Mouse (Mus musculus) MEL (cell line): ENCODE measurements around the gene Nek3. TPM values are rescaled to one million over a fixed set of nuclear protein-coding genes. Genes with fewer than 3 reads are reported as not detected.

Source experiments
- DNase-seq: peaks from one replicate; pipeline ENCODE4 v3.0.0; 2011; ENCODE audit warnings: low read depth, low spot score
- H3K27ac ChIP-seq: 2 replicates; pipeline ENCODE4 v1.5.1; 2012; ENCODE audit warnings: low read depth, mild to moderate bottlenecking, control low read depth, low read length, moderate library complexity; ENCODE audit not compliant: control insufficient read depth
- H3K27me3 ChIP-seq, 2 experiments: fragments of 150-350 bp in 1 of 2; sonication (generic) in 1 of 2; 2 replicates each; pipeline ENCODE4 v1.6.1; 2012; ENCODE audit warnings: low read length in 2 of 2, mild to moderate bottlenecking in 2 of 2, improper control_type of control experiment in 1 of 2, moderate library complexity in 1 of 2; ENCODE audit not compliant: insufficient read depth in 2 of 2, control insufficient read depth in 1 of 2
- H3K36me3 ChIP-seq, 2 experiments: 2 replicates each; pipeline ENCODE4 v1.6.1; 2012 to 2014; ENCODE audit warnings: low read length in 2 of 2, improper control_type of control experiment in 1 of 2, inconsistent platforms in 1 of 2, mild to moderate bottlenecking in 1 of 2; ENCODE audit not compliant: insufficient read depth in 2 of 2, control insufficient read depth in 1 of 2
- H3K4me1 ChIP-seq, 2 experiments: fragments of 150-350 bp in 1 of 2; sonication (generic) in 1 of 2; 2 replicates each; pipeline ENCODE4 v1.6.1; 2012; ENCODE audit warnings: low read length in 2 of 2, improper control_type of control experiment in 1 of 2, mild to moderate bottlenecking in 1 of 2; ENCODE audit not compliant: insufficient read depth in 2 of 2, control insufficient read depth in 1 of 2
- H3K4me3 ChIP-seq, 2 experiments: fragments of 150-350 bp in 1 of 2; sonication (generic) in 1 of 2; 2 replicates each; pipeline ENCODE4 v1.5.1; 2012; ENCODE audit warnings: low read depth in 2 of 2, low read length in 2 of 2, mild to moderate bottlenecking in 2 of 2, moderate library complexity in 2 of 2, control low read depth in 1 of 2, improper control_type of control experiment in 1 of 2; ENCODE audit not compliant: control insufficient read depth in 1 of 2, insufficient read depth in 1 of 2
- H3K79me2 ChIP-seq: 2 replicates; pipeline ENCODE4 v1.6.1; 2012; ENCODE audit warnings: mild to moderate bottlenecking, low read length, moderate library complexity; ENCODE audit not compliant: control insufficient read depth, poor library complexity, insufficient read depth
- H3K9ac ChIP-seq: 2 replicates; pipeline ENCODE4 v1.6.1; 2012; ENCODE audit warnings: low read depth, mild to moderate bottlenecking, control low read depth, low read length, moderate library complexity; ENCODE audit not compliant: control insufficient read depth, poor library complexity, severe bottlenecking
- H3K9me3 ChIP-seq: fragments of 150-350 bp; sonication (generic); replicated peaks from 2 replicates; pipeline ENCODE4 v1.6.1; 2012; ENCODE audit warnings: mild to moderate bottlenecking, low read length, improper control_type of control experiment, moderate library complexity; ENCODE audit not compliant: insufficient read depth
- BHLHE40 ChIP-seq: IDR thresholded peaks from 2 replicates; pipeline ENCODE4 v1.6.1; 2012; ENCODE audit warnings: low read depth, mild to moderate bottlenecking, inconsistent platforms, low read length, improper control_type of control experiment, borderline replicate concordance
- CTCF ChIP-seq, 3 experiments: IDR thresholded peaks in 2 of 3; conservative IDR thresholded peaks in 1 of 3; 2 replicates each; pipeline ENCODE4 v1.5.1; 2011 to 2012; ENCODE audit warnings: low read length in 3 of 3, low read depth in 2 of 3, mild to moderate bottlenecking in 2 of 3, improper control_type of control experiment in 1 of 3, inconsistent platforms in 1 of 3, mixed read lengths in 1 of 3, moderate library complexity in 1 of 3; ENCODE audit not compliant: control insufficient read depth in 1 of 3, insufficient read depth in 1 of 3, poor library complexity in 1 of 3, severe bottlenecking in 1 of 3
- E2F4 ChIP-seq: IDR thresholded peaks from 2 replicates; pipeline ENCODE4 v1.6.1; 2011; ENCODE audit warnings: low read depth, low read length, improper control_type of control experiment, borderline replicate concordance
- ELF1 ChIP-seq: IDR thresholded peaks from 2 replicates; pipeline ENCODE4 v1.6.1; 2014; ENCODE audit warnings: low read depth, mild to moderate bottlenecking, inconsistent platforms, low read length, improper control_type of control experiment, moderate library complexity
- HCFC1 ChIP-seq: IDR thresholded peaks from 2 replicates; pipeline ENCODE4 v1.6.1; 2012; ENCODE audit warnings: low read depth, mild to moderate bottlenecking, inconsistent platforms, low read length, improper control_type of control experiment, moderate library complexity
- JUND ChIP-seq: IDR thresholded peaks from 2 replicates; pipeline ENCODE4 v1.6.1; 2011; ENCODE audit warnings: low read depth, mild to moderate bottlenecking, improper control_type of control experiment, low read length
- MAFK ChIP-seq: IDR thresholded peaks from 2 replicates; pipeline ENCODE4 v1.6.1; 2011; ENCODE audit warnings: low read depth, mild to moderate bottlenecking, low read length, improper control_type of control experiment, borderline replicate concordance
- MAX ChIP-seq: IDR thresholded peaks from 2 replicates; pipeline ENCODE4 v1.6.1; 2011; ENCODE audit warnings: low read length, improper control_type of control experiment
- MAZ ChIP-seq: IDR thresholded peaks from 2 replicates; pipeline ENCODE4 v1.6.1; 2012; ENCODE audit warnings: low read depth, mild to moderate bottlenecking, inconsistent platforms, low read length, improper control_type of control experiment
- MEF2A ChIP-seq: IDR thresholded peaks from 2 replicates; pipeline ENCODE4 v1.6.1; 2014; ENCODE audit warnings: low read depth, mild to moderate bottlenecking, inconsistent platforms, low read length, improper control_type of control experiment; ENCODE audit not compliant: poor library complexity, insufficient replicate concordance, severe bottlenecking; ENCODE audit errors: extremely low read depth
- MXI1 ChIP-seq: IDR thresholded peaks from 2 replicates; pipeline ENCODE4 v1.6.1; 2011; ENCODE audit warnings: mild to moderate bottlenecking, low read depth, low read length, improper control_type of control experiment
- MYB ChIP-seq: IDR thresholded peaks from 2 replicates; pipeline ENCODE4 v1.6.1; 2011; ENCODE audit warnings: mild to moderate bottlenecking, low read depth, low read length, improper control_type of control experiment
- MYC ChIP-seq: IDR thresholded peaks from 2 replicates; pipeline ENCODE4 v1.6.1; 2011; ENCODE audit warnings: low read depth, mild to moderate bottlenecking, low read length, improper control_type of control experiment, moderate library complexity
- NRF1 ChIP-seq: IDR thresholded peaks from 2 replicates; pipeline ENCODE4 v1.6.1; 2014; ENCODE audit warnings: low read depth, mild to moderate bottlenecking, inconsistent platforms, low read length, improper control_type of control experiment, moderate library complexity; ENCODE audit not compliant: poor library complexity, insufficient read depth, severe bottlenecking
- POLR2A ChIP-seq, 2 experiments: IDR thresholded peaks; 2 replicates each; pipeline ENCODE4 v1.6.1; 2011 to 2012; ENCODE audit warnings: low read length in 2 of 2, mild to moderate bottlenecking in 2 of 2, control low read depth in 1 of 2, improper control_type of control experiment in 1 of 2, low read depth in 1 of 2, moderate library complexity in 1 of 2; ENCODE audit not compliant: control insufficient read depth in 1 of 2, insufficient read depth in 1 of 2, poor library complexity in 1 of 2
- POLR2AphosphoS5 ChIP-seq: IDR thresholded peaks from 2 replicates; pipeline ENCODE4 v1.6.1; 2012; ENCODE audit warnings: low read depth, borderline replicate concordance, mild to moderate bottlenecking, inconsistent platforms, low read length, moderate library complexity, mixed read lengths
- RCOR1 ChIP-seq: IDR thresholded peaks from 2 replicates; pipeline ENCODE4 v1.6.1; 2012; ENCODE audit warnings: low read depth, mild to moderate bottlenecking, inconsistent platforms, low read length, improper control_type of control experiment
- SIN3A ChIP-seq: IDR thresholded peaks from 2 replicates; pipeline ENCODE4 v1.6.1; 2012; ENCODE audit warnings: low read length, improper control_type of control experiment, inconsistent platforms
- TAL1 ChIP-seq: IDR thresholded peaks from 2 replicates; pipeline ENCODE4 v1.6.1; 2012; ENCODE audit warnings: mild to moderate bottlenecking, inconsistent platforms, low read length, moderate library complexity, mixed read lengths
- TCF12 ChIP-seq: IDR thresholded peaks from 2 replicates; pipeline ENCODE4 v1.6.1; 2014; ENCODE audit warnings: low read depth, mild to moderate bottlenecking, inconsistent platforms, low read length, improper control_type of control experiment, moderate library complexity
- UBTF ChIP-seq: IDR thresholded peaks from 2 replicates; pipeline ENCODE4 v1.6.1; 2012; ENCODE audit warnings: low read depth, mild to moderate bottlenecking, inconsistent platforms, low read length, improper control_type of control experiment, moderate library complexity, borderline replicate concordance; ENCODE audit not compliant: insufficient read depth
- USF2 ChIP-seq, 2 experiments: IDR thresholded peaks; 2 replicates each; pipeline ENCODE4 v1.6.1; 2011 to 2012; ENCODE audit warnings: improper control_type of control experiment in 2 of 2, low read length in 2 of 2, borderline replicate concordance in 1 of 2, inconsistent platforms in 1 of 2, low read depth in 1 of 2, mild to moderate bottlenecking in 1 of 2; ENCODE audit not compliant: insufficient read depth in 1 of 2
- ZC3H11A ChIP-seq: IDR thresholded peaks from 2 replicates; pipeline ENCODE4 v1.6.1; 2012; ENCODE audit warnings: low read depth, mild to moderate bottlenecking, inconsistent platforms, low read length, improper control_type of control experiment
- polyA plus RNA-seq, 2 experiments: library from polyadenylated mRNA; stranded (reverse) in 1 of 2; unstranded in 1 of 2; fragments of >175 nt in 1 of 2; fragments of >200 nt in 1 of 2; gene quantifications; 2 replicates each; pipeline versions ENCODE4 v1.2.1 to v1.2.4; 2012; ENCODE audit warnings: low replicate concordance in 2 of 2, low read depth in 1 of 2; ENCODE audit not compliant: insufficient read length in 2 of 2, insufficient read depth in 1 of 2, missing spikeins in 1 of 2
- total RNA-seq: library from RNA; depleted of rRNA; stranded (reverse); fragments of 300-350 nt; gene quantifications from 2 replicates; pipeline ENCODE4 v1.2.3, GENCODE M21; 2012

The Nek3 gene
- total and polyA plus RNA-seq, 3 experiments = 2.0 to 3.5 TPM; not detected in 1

- Histone ChIP-seq H3K9ac (no peak overlapping the region), H3K27ac (no peak overlapping the region), H3K27me3 (no peaks in the 10 kb centered on the region)
These were observed 31.5 kb downstream of the Nek3 start for GRCm38 (mm10) chr8:22134750-22135135.

GRCm38 (mm10) chr8:22134078-22134749, 32.0 kb downstream of the Nek3 start:
- TF ChIP-seq MXI1 (no peak), HCFC1 (no peak), MYB (no peak), E2F4 (no peak), SIN3A (no peak), POLR2A (IDR thresholded peaks at IDR 0.05; ENCODE audit: control insufficient read depth in 1 of 2, insufficient read depth in 1 of 2, low read depth in 1 of 2, low read length in 2 of 2, poor library complexity in 1 of 2) (no peak)
- TF ChIP-seq, all 39 proteins: peak for 0

More at GRCm38 (mm10) chr8:22134750-22135135, 31.5 kb downstream of the Nek3 start:
- no peaks in the 10 kb centered on the region for H3K4me1 ChIP-seq
- no peak overlapping the region for H3K4me3 ChIP-seq
- no peak for DNase-seq
- no peaks in the 10 kb centered on the region for H3K36me3 ChIP-seq
- TF ChIP-seq MAX = no peak
- TF ChIP-seq ELF1 = no peak
- TF ChIP-seq, all 39 proteins: peak for 0
- Histone ChIP-seq H3K9me3 (no peaks in the 10 kb centered on the region), H3K79me2 (no peaks in the 10 kb centered on the region)

GRCm38 (mm10) chr8:22132062-22132461, 34.2 kb downstream of the Nek3 start:
- Histone ChIP-seq H3K27me3 (no peaks in the 10 kb centered on the region), H3K36me3 (no peaks in the 10 kb centered on the region), H3K4me3 (no peak overlapping the region), H3K9me3 (no peaks in the 10 kb centered on the region), H3K79me2 (no peaks in the 10 kb centered on the region), H3K27ac (no peak overlapping the region), H3K9ac (no peak overlapping the region), H3K4me1 (no peaks in the 10 kb centered on the region)
- TF ChIP-seq ZC3H11A = no peak
- no peak for TF ChIP-seq UBTF
- no peak for TF ChIP-seq TAL1
- TF ChIP-seq RCOR1 = no peak
- no peak for TF ChIP-seq MXI1
- no peak for TF ChIP-seq USF2 (IDR thresholded peaks at IDR 0.05; ENCODE audit: borderline replicate concordance in 1 of 2, insufficient read depth in 1 of 2, low read depth in 1 of 2, low read length in 2 of 2)
- no peak for TF ChIP-seq JUND
- TF ChIP-seq TCF12 = no peak
- TF ChIP-seq MYC = no peak
- TF ChIP-seq E2F4 = no peak
- no peak for TF ChIP-seq CTCF (IDR thresholded peaks at IDR 0.05 in 2 of 3, conservative IDR thresholded peaks at IDR 0.05 in 1 of 3; ENCODE audit: control insufficient read depth in 1 of 3, insufficient read depth in 1 of 3, low read depth in 2 of 3, low read length in 3 of 3, poor library complexity in 1 of 3, severe bottlenecking in 1 of 3)
- no peak for TF ChIP-seq MAFK
- no peak for TF ChIP-seq MAZ
- no peak for TF ChIP-seq MEF2A
- no peak for TF ChIP-seq NRF1
- TF ChIP-seq ELF1 = no peak
- TF ChIP-seq MYB = no peak
- no peak for TF ChIP-seq BHLHE40
- TF ChIP-seq POLR2AphosphoS5 = no peak
- DNase-seq = no peak

More at GRCm38 (mm10) chr8:22134078-22134749, 32.0 kb downstream of the Nek3 start:
- Histone ChIP-seq H3K4me1 (no peaks in the 10 kb centered on the region), H3K27me3 (no peaks in the 10 kb centered on the region), H3K79me2 (no peaks in the 10 kb centered on the region), H3K36me3 (no peaks in the 10 kb centered on the region), H3K9me3 (no peaks in the 10 kb centered on the region), H3K9ac (no peak overlapping the region), H3K27ac (no peak overlapping the region), H3K4me3 (no peak overlapping the region)
- DNase-seq = peak; percentile 48
